Mouse (Mus musculus): ENCODE results near the gene Acer1. TPM values are rescaled to one million over a fixed set of nuclear protein-coding genes. Genes with fewer than 3 reads are reported as not detected.

The Acer1 gene
- total RNA-seq (2017): not detected in 3 replicates

DNA sequence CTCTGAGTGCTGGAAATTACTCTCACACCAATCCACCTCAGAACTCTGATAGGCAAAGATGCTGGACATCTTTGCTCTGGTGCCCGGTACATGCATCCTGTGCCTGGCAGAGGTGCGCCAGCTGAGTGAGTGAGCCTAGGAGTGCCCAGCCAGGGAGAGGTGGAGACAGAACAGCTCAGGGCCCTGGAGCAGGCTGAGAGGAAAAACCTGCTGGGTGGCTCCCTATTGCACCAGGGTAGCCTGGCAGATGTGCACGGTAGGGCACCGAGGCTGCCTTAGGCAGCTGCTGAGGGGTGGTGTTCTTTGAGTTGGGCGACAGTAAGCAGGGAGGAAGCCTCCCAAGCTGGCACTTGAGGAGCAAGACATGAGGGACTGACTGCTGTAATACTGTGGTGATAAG lies at the start of gene Acer1:
Acer1 (minus strand) TSS at position 114 of the 400 bp plus-strand sequence.
- ATAC-seq (replicated peaks; ENCODE audit: insufficient number of reproducible peaks, low FRiP score, low TSS enrichment, poor library complexity, severe bottlenecking): 0 out of 2 replicates have a peak, but pooled peaks have one; percentile 15

DNA sequence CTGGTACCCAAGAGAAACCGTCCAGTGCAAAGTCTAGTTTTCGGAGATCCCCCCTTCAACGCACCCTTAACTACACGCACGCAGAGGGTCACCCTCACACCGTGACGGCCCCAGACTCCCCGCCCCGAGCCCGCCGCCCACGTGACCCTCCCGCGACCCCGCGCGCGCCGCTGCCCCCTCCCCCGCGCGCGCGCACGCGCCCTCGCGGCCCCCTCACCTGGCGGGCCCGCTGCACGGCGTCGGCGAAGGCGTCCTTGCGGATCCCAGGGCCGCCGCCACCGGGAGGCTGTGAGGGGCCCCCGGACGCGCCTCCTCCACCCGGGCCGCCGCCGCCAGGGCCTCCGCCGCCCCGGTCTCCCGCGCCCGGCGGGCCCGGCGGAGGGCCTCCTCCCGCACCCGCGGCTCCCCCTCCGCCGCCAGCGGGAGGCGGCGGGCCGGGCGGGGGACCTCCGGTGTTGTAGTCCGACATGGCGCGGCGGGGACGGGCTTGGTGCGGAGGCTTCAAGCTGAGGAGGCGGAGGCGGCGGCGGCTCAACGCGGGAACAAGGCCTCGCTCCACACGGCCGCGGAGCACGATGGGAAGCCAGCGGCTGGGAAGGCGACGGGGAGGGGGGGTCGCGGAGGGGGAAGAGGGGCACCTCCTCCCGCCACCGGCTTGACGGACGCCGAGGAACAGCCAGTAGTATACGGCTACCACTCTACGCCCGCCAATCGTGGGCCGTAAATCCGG lies 49.2 kb upstream of the Acer1 start, which contains the start of gene Khsrp:
Khsrp (minus strand) TSS at position 592 of the 730 bp plus-strand sequence.
- ATAC-seq (replicated peaks; ENCODE audit: insufficient number of reproducible peaks, low FRiP score, low TSS enrichment, poor library complexity, severe bottlenecking): no peak

DNA sequence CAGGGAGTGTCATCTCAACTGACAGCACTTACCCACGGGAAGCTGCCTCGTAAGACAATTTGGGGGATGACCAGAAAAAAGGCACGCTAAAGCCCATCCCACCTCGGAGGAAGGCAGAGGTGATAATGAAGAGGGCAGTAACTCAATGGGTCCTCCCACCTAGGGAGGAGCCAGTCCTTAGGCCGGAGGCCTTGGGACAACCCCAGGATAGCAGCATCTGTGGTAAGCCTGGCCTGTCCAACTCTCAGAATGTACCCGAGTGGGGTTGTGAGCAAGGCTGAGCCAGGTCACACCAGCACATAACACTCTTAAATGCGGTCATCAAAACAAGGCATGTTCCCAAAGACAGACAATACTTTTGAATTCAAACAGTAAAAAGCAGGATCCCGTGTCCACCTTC lies 47.8 kb upstream of the Acer1 start:
- ATAC-seq (replicated peaks; ENCODE audit: insufficient number of reproducible peaks, low FRiP score, low TSS enrichment, poor library complexity, severe bottlenecking): no peak

DNA sequence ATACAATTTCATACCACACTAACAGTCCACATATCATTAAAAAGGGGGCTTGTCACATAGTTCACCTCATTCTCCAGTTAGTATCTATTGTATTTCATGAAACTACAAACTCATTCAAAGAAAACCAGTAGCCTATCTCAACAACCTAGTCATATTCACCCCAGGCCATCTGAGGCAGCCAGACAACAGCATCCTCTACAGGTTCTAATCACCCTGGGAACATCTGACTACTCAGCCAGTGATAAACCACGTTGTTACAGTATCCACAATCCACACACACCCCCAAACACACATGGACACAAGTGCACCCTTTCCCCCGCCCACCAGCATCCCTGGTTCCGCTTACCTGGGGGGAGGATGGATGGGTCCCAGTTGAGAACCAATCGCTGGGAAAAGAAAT lies 45.5 kb upstream of the Acer1 start:
- ATAC-seq (replicated peaks; ENCODE audit: insufficient number of reproducible peaks, low FRiP score, low TSS enrichment, poor library complexity, severe bottlenecking): no peak

DNA sequence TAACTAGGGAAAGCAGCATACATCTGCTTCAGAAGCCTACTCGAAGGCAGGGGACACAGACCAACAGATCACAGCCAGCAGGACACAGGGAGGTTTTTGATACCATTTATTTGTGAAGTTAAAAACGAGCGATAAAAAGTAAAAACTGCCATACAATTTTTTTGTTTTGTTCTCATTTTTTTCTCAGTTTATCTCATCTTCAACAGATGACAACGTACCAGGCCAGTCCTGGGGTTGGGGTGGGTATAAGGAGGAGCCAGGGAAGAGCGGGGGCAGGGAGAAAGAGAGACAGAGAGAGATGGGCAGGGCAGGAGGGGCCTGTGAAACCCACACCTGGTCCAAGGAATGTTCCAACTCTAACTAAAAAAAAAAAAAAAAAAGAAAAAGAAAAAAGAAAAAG lies 39.0 kb upstream of the Acer1 start:
- no peak for ATAC-seq (replicated peaks; ENCODE audit: insufficient number of reproducible peaks, low FRiP score, low TSS enrichment, poor library complexity, severe bottlenecking)

DNA sequence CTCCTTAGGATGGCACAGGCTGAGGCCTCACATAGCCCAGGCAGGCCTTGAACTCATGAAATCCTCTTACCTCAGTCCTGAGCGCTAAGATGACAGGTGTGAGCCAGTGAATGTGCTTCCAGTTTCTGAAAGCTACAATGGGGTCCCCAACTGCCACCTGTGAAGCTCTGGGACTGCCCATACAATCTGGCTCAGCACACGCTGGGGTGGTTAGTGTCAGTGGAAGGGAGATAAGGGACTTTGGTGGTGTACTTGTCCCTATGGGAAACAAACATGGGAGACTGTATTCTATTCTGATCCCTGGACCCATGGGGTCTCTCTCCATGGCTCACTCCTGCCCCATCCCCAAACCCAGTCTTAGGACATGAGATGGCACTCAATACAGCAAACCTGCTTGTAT lies 37.8 kb upstream of the Acer1 start:
- no peak for ATAC-seq (replicated peaks; ENCODE audit: insufficient number of reproducible peaks, low FRiP score, low TSS enrichment, poor library complexity, severe bottlenecking)

DNA sequence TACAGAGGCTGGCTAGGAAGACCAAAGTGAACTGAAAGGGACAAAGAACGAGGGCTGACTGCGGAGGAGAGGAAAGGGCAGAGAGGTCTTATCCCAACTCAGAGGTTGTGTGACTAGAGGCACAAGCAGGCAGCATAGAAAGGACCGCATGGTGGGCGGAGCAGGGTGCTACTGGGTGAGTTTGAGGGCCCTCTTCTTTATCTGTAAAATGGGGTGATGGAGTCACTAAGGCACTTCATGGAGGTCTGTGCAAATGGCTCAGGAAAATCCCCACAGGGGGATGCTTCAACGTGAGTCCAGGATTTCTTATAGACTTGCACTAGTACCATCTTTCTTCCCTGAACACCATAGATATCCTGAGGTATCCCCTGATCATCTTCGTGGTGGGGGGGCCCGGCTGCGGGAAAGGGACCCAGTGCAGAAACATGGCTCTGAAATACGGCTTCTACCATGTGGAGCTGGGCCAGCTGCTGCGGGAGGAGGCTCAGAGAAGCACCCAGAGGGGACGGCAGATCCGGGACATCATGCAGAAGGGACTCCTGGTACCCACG lies 30.4 kb upstream of the Acer1 start:
- no peak for ATAC-seq (replicated peaks; ENCODE audit: insufficient number of reproducible peaks, low FRiP score, low TSS enrichment, poor library complexity, severe bottlenecking)

DNA sequence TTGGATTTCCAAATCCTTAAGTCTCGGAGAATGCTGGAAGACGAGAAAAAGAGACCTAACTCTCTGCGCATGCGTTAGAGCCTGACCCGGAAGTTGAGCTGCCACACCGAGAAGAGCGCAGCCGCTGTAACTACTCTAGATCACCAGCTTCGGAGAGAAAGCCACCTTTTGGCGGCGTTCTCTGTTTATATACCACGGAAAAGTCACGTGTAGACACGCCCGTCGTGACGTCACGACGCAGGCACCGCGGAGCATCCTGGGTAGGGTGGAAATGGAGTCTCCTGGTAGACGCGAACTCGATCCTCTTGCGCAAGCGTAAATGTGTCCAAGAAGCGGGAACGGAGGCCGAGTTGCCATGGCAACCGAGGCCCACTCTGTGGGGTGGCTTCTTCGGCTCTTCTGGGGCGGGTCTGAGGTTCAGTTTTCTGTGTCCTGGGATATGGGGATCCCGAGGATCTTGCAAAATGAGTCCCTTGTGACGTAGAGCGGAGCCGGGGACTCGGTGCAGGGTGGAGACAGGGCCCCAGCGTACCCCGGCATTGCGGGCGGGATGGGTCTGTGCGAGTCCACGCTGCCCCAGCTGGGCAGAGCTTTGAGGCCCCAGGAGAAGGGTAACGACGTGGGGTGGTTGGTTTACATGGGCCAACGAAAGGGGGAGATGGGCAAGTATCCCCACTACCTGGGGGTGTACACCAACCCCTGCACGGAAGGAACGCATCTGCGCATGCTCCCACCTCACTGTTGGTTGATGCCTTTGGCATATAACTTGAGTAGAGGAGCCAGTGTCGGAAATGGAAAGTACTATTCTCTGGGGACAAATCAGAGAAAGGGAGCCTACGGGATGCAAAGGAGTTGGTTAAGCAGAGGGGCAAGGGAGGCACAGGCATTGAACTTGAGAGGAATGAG lies 29.6 kb upstream of the Acer1 start, which contains the start of the genes Gtf2f1 and Gm17949:
Gtf2f1 (minus strand) TSS at position 53 of the 906 bp plus-strand sequence.
Gm17949 (plus strand) TSS at position 234 of the 906 bp plus-strand sequence.
- ATAC-seq (replicated peaks; ENCODE audit: insufficient number of reproducible peaks, low FRiP score, low TSS enrichment, poor library complexity, severe bottlenecking): peak; percentile 90

DNA sequence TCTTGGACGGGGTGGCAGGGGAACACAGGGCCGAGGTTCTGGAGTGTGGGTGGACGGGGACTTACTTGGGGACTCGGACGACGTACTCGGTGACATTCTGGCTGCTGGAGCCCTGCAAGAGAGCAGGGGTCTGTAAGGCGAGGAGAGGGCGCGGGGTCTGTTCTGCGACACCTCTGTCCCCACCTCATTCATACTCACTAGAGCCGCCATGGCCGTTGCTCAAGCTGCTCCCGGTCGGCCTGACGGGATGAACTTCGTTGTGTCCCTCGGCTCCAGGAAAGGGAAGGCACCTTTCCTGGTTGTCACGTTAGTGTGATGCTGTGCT lies 28.9 kb upstream of the Acer1 start:
- ATAC-seq (replicated peaks; ENCODE audit: insufficient number of reproducible peaks, low FRiP score, low TSS enrichment, poor library complexity, severe bottlenecking): peak; percentile 36; the same call in 1 of the 2 replicates

DNA sequence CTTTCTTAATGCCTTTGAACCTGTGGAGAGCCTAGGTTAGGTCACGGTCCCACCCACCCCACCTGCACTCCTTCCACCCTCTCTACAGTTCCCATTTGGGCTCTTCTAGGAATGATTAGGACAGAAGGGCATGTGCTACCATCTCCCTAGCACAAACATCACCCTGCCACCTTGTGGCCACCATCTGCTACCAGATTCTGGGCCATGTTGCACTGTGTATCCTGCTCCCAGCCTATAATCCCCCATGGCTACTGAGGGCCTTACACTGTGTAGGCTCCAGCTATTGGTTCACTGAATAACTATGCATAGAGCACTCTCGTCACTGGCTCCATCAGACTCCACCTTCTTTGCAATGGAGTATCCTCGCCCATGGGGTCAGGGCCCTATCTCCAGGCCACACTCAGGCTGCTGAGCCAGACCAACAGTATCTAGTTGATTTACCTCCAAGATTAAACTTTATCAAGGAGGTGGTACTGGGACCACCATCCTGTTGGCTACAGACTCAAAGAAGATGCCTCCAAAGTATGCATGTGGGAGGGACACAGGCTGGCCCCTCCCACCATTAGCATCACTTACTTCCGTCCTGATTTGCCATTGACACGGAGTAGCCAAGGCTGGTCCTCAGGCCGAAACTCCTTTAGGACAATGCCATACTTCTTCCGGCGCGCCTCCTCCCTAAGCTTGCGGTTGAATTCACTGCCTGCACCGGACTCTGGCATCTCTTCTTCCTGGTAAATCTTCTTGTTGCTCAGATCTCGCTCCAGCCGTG lies 25.4 kb upstream of the Acer1 start:
- no peak for ATAC-seq (replicated peaks; ENCODE audit: insufficient number of reproducible peaks, low FRiP score, low TSS enrichment, poor library complexity, severe bottlenecking)

DNA sequence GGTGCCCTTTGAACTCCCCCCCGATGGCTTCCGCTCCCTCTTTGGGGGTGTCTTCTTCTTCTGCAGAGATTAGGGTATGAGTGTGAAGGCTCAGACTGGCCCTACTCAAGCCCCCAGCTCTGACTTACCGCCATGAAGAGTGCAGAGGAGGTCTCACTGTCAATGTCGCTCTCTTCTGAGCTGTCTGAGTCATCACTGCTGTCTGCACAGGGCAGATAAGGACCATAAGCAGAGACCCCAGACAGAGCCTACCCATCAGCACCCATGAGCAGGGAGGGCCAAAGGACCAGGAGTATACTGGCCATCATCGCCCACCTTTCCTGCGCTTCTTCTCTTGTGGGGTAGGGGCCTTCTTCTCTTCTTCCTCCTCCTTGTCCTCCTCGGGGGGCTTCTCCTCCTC lies 22.1 kb upstream of the Acer1 start:
- ATAC-seq (replicated peaks; ENCODE audit: insufficient number of reproducible peaks, low FRiP score, low TSS enrichment, poor library complexity, severe bottlenecking): no peak

DNA sequence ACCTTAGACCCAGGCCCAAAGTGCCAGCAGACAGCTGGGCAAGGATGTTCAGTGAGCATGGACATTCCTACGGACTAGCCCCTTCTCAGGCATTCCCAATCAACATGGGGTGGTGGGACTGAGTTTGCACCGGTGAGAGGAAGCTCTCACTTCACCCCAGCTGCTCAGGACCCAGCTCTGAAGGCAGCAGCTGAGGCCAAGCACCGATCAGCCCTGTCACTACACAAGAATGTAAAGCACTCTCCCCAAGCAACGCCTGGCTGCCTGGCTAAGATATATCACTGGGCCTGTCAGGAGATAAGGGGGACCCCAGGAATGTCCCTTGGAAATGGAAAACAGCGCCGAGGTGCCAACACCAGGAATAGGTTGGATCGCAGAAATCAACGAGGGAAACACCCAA lies 19.3 kb upstream of the Acer1 start:
- ATAC-seq (replicated peaks; ENCODE audit: insufficient number of reproducible peaks, low FRiP score, low TSS enrichment, poor library complexity, severe bottlenecking): no peak

DNA sequence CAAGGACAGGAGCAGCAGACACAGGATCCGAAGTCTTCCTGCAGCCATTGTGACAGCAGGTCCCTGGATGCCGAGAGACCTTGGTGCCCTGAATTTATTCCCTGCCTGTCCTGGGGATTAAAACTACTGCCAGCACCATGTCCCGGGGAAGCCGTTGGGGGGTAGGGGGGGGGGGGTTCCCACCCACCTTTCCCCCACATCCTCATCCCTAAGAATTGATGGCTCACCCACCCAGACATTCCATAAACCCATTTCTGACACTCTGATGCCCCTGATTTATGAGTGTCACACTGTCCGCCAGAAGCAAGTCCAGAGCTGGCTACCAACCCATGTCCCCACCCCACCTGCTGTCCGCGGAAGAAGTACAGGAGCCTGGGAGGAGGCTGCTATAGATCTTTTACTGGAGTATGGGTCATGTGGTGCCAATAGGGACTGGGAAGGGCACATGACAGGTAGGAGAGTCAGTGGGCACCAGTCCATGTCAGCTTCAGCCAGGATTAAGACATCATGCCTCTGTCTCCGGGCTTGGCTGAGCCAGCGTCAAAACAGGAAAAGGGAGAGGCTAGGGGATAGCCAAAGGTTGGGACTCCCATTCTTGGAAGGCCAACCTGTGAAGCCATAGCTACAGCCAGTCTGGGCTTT lies 18.2 kb upstream of the Acer1 start, which contains the start of gene Pspn:
Pspn (minus strand) TSS at position 51 of the 642 bp plus-strand sequence.
- no peak for ATAC-seq (replicated peaks; ENCODE audit: insufficient number of reproducible peaks, low FRiP score, low TSS enrichment, poor library complexity, severe bottlenecking)

DNA sequence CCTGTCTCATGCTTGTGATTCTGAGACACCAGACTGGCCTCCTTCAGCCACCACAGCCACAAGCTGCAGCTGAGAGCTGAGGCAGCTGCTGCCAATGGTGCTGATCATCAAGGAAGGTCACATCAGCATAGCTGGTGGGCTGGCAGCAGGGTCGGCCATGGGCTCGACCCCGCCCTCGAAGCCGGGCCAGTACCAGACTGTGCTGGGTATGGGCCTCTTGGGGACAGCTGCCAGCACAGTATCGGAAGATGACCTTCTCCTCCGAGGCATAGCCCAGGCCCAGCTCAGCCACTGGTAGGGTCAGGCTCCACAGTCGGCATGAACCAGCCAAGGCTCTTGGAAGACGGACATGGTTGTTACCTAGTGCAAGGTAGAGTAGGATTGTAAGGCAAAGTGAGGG lies 17.5 kb upstream of the Acer1 start:
- ATAC-seq (replicated peaks; ENCODE audit: insufficient number of reproducible peaks, low FRiP score, low TSS enrichment, poor library complexity, severe bottlenecking): no peak

DNA sequence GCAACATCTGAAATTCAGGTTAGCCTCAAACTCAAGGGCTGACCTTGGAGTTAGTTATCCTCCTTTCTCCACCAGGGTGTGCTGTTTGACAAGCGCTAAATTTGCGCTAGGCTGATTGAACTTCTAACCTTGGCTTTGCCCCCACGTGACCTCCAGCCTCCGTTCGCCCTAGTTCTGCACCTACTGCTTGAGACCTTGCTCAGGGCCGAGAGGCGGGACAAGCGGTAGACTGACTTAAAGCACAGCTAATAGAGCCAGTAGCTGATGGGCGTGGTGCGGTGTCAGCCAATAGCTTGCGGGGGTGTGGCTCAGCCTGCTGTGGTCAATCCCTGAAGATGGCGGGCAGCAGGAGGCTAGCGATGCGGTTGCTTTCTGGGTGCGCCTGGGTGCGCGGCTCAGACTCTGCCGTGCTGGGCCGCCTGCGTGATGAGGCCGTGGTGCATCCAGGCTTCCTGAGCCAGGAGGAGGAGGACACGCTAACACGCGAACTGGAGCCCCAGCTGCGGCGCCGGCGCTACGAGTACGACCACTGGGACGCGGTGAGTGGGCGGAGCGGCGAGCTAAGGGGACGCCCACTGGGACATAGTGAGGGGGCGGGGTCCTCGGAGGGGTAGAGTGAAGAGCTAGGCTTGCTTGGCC lies 15.2 kb upstream of the Acer1 start, which contains the start of gene Alkbh7:
Alkbh7 (plus strand) TSS at position 311 of the 639 bp plus-strand sequence.
- ATAC-seq (replicated peaks; ENCODE audit: insufficient number of reproducible peaks, low FRiP score, low TSS enrichment, poor library complexity, severe bottlenecking): peak; percentile 97

DNA sequence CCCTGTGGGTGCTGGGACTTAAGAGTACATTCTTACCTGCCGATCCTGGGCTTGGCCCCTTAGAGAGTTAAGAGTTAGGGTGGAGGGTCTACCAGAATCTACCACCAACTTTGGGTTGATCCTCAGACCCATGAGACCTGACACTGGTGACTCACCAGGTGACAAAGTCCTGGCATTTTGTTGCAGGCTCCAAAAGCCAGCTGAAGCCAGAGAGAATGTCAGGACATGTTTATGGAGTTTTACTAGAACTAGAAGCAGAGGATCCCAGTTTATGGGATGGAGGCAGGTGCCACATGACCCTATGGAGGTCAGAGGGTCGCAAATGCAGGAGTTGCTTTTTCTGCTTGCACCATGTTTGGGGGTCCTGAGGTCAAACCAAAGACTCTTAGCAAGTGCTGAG lies 14.6 kb upstream of the Acer1 start:
- no peak for ATAC-seq (replicated peaks; ENCODE audit: insufficient number of reproducible peaks, low FRiP score, low TSS enrichment, poor library complexity, severe bottlenecking)

DNA sequence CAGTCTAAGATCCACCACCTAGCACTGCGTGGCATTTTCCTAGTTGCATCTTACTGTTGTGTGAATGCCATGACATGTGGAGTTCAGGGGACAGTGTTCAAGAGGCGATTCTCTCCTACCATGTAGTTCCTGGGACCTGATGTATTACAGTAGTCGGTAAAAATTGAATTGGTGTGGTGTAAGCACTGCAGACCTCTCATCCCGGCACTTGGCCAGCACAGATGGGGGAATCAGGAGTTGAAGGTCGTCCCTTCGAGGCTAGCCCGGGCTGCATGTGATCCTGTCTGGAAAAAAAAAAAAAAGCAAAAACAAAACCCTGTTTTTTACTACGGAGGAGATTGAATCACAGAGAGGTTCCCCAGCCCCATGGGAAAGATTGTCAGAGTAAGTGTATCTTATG lies 13.1 kb upstream of the Acer1 start:
- no peak for ATAC-seq (replicated peaks; ENCODE audit: insufficient number of reproducible peaks, low FRiP score, low TSS enrichment, poor library complexity, severe bottlenecking)

DNA sequence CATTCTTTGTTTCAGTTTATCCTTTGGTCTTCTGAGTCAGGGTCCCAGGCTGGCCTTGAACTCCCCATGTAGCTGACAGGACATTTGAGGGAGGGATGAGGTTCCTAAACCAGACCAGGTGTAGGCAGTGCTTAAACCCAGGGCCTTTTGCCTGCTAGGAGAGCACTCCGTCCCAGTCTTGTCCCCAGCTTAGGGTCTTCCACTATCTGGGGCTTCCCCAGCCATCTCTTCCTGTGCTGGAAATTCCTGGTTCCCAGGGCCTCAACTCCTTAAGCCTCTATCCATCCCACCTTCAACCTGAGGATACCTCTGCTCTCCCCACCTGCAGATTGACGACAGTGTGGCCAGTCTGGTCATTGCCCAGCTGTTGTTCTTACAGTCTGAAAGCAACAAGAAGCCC lies 9.0 kb upstream of the Acer1 start:
- no peak for ATAC-seq (replicated peaks; ENCODE audit: insufficient number of reproducible peaks, low FRiP score, low TSS enrichment, poor library complexity, severe bottlenecking)
